Mouse (Mus musculus) lung, adult 2 months (tissue): Measurements from ENCODE around the gene Kiz. TPM values are rescaled to one million over a fixed set of nuclear protein-coding genes. Genes with fewer than 3 reads are reported as not detected.

Experiments
- DNase-seq: peaks from one replicate; pipeline ENCODE4 v3.0.0; 2022
- H3K4me1 ChIP-seq: fragments of 200-500 bp; 2 replicates; pipeline ENCODE4 v1.6.1; 2011; ENCODE audit warnings: low read length; ENCODE audit not compliant: control insufficient read depth, insufficient read depth
- H3K4me3 ChIP-seq: fragments of 200-500 bp; replicated peaks from 2 replicates; pipeline ENCODE3; 2011; ENCODE audit warnings: low read depth, mild to moderate bottlenecking, control low read depth, low read length; ENCODE audit errors: extremely low read depth
- CTCF ChIP-seq: fragments of 200-500 bp; IDR thresholded peaks from 2 replicates; pipeline ENCODE4 v1.5.1; 2011; ENCODE audit warnings: mild to moderate bottlenecking, low read length, control low read depth; ENCODE audit not compliant: insufficient read depth
- POLR2A ChIP-seq: fragments of 200-500 bp; IDR thresholded peaks from 2 replicates; pipeline ENCODE4 v1.6.1; 2011; ENCODE audit warnings: low read depth, mild to moderate bottlenecking, control low read depth, low read length, borderline replicate concordance; ENCODE audit errors: extremely low read depth
- WGBS: fragments of 180-500 bp; shearing (Covaris S2); methylation state at CpG from one replicate; pipeline ENCODE4 v1.1.7; 2018; 5-methylcytosine and 5-hydroxymethylcytosine counted together
- polyA plus RNA-seq: library from polyadenylated mRNA; depleted of rRNA; stranded (reverse); fragments of >200 nt; gene quantifications from 2 replicates; pipeline ENCODE4 v1.2.3, GENCODE M21; 2012

Gene Kiz
- polyA plus RNA-seq, 1 experiment = 8.0 TPM

DNA sequence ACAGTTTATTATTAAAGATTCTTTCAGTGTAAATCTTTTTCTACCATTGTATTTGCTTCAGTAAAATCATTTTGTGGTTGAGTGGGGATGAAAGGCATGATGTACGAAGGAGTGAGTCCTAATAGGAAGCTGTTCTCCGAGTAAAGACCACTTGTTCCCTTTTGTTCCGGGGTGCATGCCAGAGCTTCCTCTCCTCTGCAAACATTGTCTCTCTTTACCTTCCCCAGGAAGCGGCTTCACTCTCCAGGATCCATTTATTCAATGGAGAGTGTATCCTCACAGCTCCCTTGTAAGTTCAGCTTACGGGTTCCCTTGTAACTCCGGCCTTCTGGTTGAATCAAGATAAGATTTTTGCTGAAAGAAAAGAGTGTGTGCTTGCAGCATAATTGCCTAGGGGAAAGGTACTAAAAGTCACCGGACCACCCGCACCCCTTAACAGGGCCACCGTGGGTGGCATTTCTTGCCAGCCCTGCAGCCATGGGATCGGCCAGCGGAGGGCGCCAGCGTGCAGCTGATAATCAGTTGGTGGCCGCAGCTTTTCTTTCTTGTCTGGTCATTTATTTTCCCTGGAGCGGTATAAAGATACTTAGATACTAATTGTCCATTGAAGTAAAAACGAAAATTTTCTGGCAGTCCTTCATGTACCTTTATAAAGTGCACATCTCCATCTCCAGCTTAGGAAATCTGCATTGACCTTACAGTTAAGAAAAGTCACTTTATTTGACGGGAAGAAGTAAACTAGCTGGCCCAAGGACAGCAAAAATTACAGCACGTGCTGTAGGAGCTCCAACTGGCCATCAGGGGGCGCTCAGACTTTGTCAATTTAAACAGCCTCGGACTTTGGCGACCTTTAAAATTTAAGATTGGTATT, 103.5 kb downstream of the Kiz start:
- Histone ChIP-seq H3K4me1 (no peaks in the 10 kb centered on the region), H3K4me3 (peak overlapping the region; percentile 50)
- WGBS = 5% methylated on average over 21 of the region's 21 CpGs
- TF ChIP-seq POLR2A (no peak), CTCF (peak; percentile 77)
- DNase-seq = peak; percentile 84

DNA sequence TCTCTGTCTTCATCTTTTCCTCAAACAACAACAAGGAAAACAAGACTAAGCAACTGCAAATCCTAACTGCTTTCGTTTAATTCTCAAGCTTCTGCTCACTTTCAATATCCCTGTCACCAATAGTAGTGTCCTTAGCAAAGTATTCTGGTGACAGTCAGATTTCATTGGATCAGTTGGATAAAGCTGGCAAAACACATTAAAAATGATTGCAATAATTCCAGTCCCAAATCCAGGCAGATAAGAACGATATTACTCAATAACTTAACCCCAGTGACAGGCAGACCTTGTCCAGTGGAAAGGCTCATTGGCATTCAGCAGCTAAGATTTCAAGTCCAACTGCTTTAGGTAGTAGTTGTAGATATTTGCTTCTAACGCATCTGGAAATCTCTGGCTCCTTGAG, 119.4 kb downstream of the Kiz start:
- Histone ChIP-seq H3K4me1 (no peaks in the 10 kb centered on the region), H3K4me3 (no peak overlapping the region)
- DNase-seq = no peak
- 67% methylated on average over 3 of the region's 3 CpGs for WGBS
- no peak for TF ChIP-seq POLR2A
- no peak for TF ChIP-seq CTCF

DNA sequence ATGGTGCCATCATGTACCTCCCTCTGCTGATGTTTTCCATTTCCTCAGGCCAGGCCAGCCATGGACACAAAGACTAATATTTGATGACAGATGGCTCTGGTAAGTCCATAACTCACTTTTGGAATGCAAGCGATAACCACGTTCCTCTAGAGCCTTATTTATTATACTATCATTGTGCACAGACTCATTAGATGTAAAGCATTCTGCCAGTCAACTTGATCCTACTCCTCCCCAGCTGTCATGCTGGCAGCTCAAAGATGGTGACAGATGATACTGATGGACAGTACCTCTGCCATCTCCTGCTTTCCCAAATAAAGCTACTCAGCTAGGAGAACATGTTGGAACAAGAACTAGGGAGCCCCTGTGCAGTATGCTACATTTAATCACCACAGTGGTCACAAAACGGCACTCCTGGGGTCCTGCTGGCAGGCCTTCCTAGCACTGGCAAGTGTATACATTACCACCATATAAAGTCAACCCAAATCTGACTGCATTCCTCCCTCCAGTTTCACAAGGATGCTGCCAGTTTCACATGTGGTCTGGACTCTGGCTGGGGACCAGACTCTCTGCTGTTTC, 119.9 kb downstream of the Kiz start:
- Histone ChIP-seq H3K4me1 (no peaks in the 10 kb centered on the region), H3K4me3 (no peak overlapping the region)
- TF ChIP-seq POLR2A (no peak), CTCF (no peak)
- WGBS = 70% methylated on average over 3 of the region's 3 CpGs
- DNase-seq = no peak

DNA sequence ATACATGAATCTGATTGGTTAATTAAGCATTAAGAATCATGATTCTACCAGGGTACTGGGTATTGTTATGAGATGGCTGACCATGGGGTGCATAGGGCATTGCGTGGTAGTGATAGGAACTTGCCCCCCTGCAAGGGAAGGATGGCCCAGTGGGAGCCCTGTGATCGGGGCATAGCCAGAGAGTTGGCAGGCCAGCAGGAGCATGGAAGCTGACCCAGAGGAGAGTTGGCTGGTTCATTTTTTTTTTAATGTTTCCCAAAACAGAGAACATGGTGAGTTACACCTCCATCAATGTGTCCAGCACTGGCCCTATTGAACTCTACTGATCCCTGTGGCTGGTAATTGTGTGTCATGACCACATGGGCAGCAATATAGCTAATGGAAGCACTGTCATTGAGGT, 127.1 kb downstream of the Kiz start:
- TF ChIP-seq POLR2A (no peak), CTCF (no peak)
- WGBS = 93% methylated on average over 2 of the region's 2 CpGs
- no peaks in the 10 kb centered on the region for H3K4me1 ChIP-seq

DNA sequence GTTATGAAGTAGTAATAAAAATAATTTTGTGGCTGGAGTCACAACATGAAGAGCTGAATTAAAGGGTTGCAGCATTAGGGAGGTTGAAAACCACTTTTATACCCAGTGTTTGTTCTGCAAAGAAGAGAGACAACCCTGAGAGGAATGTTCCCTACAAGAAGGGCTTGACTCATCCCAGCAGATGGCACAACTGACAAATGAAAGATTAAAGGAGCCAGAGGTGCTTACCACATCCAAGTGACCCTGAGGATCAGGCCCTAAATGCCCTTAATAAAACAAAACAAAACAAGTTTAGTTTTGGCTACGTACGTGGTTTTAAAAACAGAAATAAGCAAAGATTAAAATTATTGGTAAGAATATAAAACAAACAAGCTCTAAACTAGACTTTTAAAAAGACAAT, 129.2 kb downstream of the Kiz start:
- H3K4me3 ChIP-seq = no peak overlapping the region
- WGBS = 86% methylated on average over 2 of the region's 2 CpGs
- H3K4me1 ChIP-seq = no peaks in the 10 kb centered on the region
- DNase-seq = no peak
- TF ChIP-seq CTCF = no peak

More for the DNA sequence above, 127.1 kb downstream of the Kiz start:
- H3K4me3 ChIP-seq = no peak overlapping the region
- DNase-seq = no peak

DNA sequence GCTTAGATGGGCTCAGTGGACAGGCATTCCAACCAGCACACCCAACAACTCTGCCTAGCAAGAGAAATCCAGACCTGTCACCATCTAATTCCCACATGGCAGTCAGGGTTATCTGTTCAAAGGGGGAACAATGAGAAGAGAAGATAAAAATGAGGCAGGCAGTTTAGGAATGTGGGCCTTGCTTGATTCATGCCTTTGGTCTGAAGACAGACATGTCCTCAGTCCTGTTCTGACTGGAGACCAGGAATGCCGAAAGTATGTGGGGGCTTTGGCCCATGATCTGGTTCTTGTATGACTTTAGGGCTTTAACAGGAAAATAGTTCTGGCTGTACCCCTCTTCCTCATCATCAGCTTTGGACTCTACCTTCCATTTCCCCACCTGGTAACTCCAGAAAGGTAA, 130.1 kb downstream of the Kiz start:
- WGBS = 96% methylated on average over 1 of the region's 1 CpGs
- H3K4me1 ChIP-seq = no peaks in the 10 kb centered on the region
- no peak overlapping the region for H3K4me3 ChIP-seq
- no peak for DNase-seq
- TF ChIP-seq POLR2A = no peak
- TF ChIP-seq CTCF = no peak

DNA sequence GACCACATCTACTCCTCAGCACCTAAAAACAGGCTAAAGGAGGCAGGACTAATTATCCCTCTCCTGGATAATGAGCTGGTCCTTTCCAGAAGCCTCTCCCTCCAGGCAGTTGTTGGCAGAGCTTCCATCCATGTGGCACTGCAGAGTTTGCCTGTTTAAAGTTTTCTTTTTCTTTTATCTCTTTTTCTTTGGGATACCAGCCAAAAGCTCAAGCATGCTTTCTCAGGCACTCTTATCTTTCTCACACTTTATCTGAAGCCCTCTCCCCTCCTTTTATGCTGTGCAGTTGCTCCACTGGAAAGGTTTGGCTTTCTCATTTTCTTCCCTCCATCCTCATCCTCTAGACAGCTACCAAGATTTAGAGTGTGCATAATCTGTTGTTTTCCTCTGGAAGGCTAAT, 130.8 kb downstream of the Kiz start:
- H3K4me3 ChIP-seq = no peak overlapping the region
- H3K4me1 ChIP-seq = no peaks in the 10 kb centered on the region
- no peak for TF ChIP-seq POLR2A
- no peak for TF ChIP-seq CTCF
- DNase-seq = no peak

DNA sequence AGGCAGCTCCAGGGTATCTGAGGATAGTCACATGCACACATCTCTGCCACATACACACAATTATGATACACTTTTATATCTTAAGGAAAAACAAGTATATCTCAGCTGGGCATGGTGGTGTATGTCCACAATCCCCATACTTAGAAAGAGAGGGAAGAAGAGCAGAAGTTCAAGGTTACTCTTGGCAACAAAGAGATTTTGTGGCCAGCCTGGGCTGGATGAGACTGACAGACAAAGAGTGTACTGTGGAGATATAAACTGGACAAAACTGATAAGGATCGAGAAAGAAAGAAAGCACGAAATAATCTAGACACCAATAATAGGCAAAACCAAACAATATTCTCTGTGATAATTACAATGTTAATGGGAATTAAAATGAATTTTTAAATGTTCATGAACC, 151.6 kb downstream of the Kiz start:
- Histone ChIP-seq H3K4me3 (no peak overlapping the region), H3K4me1 (peaks cover 7% of the 10 kb centered on the region)
- 80% methylated on average over 2 of the region's 2 CpGs for WGBS
- DNase-seq = no peak
- no peak for TF ChIP-seq CTCF
- no peak for TF ChIP-seq POLR2A

DNA sequence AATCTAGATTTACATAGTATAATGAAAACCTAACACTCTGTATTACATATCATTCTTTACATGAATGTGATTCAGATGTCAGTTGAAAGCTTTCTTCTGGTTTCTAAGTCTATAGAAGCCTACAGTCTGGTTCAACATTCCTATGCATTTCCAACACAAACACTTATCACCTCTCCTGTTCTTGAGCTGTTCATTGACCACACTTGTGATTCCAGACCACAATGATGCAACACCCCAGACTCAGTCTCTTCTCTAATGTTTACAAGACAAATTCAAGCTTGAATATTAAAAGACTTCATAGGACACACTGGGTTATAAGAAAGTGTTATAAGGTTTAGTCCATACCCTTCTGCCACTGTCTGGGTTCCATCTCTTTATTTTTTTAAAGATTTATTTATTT, 153.4 kb downstream of the Kiz start:
- no peak overlapping the region for H3K4me3 ChIP-seq
- peaks cover 7% of the 10 kb centered on the region for H3K4me1 ChIP-seq
- TF ChIP-seq CTCF (no peak), POLR2A (no peak)
- DNase-seq = no peak

DNA sequence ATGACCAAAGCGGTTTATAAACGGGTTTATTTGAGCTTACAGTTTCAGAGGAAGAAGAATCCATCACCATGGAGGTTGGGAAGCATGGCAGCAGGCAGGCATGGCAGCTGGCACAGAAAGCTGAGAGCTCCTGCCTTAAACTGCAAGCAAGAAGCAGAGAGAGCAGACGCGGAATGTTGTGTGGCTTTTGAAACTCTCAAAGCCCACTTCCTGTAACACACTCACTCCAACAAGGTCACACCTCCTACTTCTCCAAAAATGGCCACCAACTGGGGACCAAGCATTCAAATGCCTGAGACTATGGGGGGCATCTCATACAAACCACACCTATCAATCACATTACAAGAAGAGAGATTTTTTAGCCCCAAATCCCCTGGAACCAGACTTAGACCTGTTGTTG, 154.5 kb downstream of the Kiz start:
- TF ChIP-seq POLR2A (no peak), CTCF (no peak)
- no peak for DNase-seq
- Histone ChIP-seq H3K4me3 (no peak overlapping the region), H3K4me1 (peaks cover 7% of the 10 kb centered on the region)
- WGBS = 87% methylated on average over 4 of the region's 4 CpGs
